Mouse (Mus musculus) intestine, embryonic 15.5 days (tissue): Measurements from ENCODE around the gene Olfr639. TPM values are rescaled to one million over a fixed set of nuclear protein-coding genes. Genes with fewer than 3 reads are reported as not detected.

Experiments used
- ATAC-seq: fragments of 200-750 bp; cut with Nextera tagmentation; 2 replicates; pipeline ENCODE4 v1.8.0; 2017; ENCODE audit warnings: moderate TSS enrichment, moderate library complexity
- H3K27ac ChIP-seq: fragments of 300-500 bp; sonication (generic); 2 replicates; pipeline ENCODE4 v1.5.1; 2015; ENCODE audit warnings: mild to moderate bottlenecking, inconsistent platforms
- H3K27me3 ChIP-seq: fragments of 300-500 bp; sonication (generic); replicated peaks from 2 replicates; pipeline ENCODE4 v1.6.1; 2015; ENCODE audit warnings: inconsistent platforms
- H3K36me3 ChIP-seq: fragments of 300-500 bp; sonication (generic); 2 replicates; pipeline ENCODE4 v1.6.1; 2015; ENCODE audit warnings: inconsistent platforms
- H3K4me1 ChIP-seq: fragments of 300-500 bp; sonication (generic); replicated peaks from 2 replicates; pipeline ENCODE4 v1.6.1; 2015; ENCODE audit warnings: inconsistent platforms
- H3K4me2 ChIP-seq: fragments of 300-500 bp; sonication (generic); replicated peaks from 2 replicates; pipeline ENCODE4 v1.6.1; 2015; ENCODE audit warnings: mild to moderate bottlenecking, inconsistent platforms
- H3K4me3 ChIP-seq: fragments of 300-500 bp; sonication (generic); replicated peaks from 2 replicates; pipeline ENCODE4 v1.5.1; 2015; ENCODE audit warnings: inconsistent platforms
- H3K9ac ChIP-seq: fragments of 300-500 bp; sonication (generic); 2 replicates; pipeline ENCODE4 v1.6.1; 2015; ENCODE audit warnings: inconsistent platforms
- H3K9me3 ChIP-seq: fragments of 300-500 bp; sonication (generic); 2 replicates; pipeline ENCODE4 v1.6.1; 2016; ENCODE audit warnings: inconsistent platforms
- WGBS: fragments of 180-500 bp; shearing (Covaris S2); methylation state at CpG from one replicate; pipeline ENCODE4 v1.1.7; 2015; 5-methylcytosine and 5-hydroxymethylcytosine counted together
- polyA plus RNA-seq: library from polyadenylated mRNA; unstranded; fragments of >200 nt; fragmentation: Nextera tagmentation; extraction: Ambion mirVana; gene quantifications from 2 replicates; pipeline ENCODE4 v1.2.1, GENCODE M21; 2015

The Olfr639 gene
- not detected in 2 replicates for polyA plus RNA-seq

DNA sequence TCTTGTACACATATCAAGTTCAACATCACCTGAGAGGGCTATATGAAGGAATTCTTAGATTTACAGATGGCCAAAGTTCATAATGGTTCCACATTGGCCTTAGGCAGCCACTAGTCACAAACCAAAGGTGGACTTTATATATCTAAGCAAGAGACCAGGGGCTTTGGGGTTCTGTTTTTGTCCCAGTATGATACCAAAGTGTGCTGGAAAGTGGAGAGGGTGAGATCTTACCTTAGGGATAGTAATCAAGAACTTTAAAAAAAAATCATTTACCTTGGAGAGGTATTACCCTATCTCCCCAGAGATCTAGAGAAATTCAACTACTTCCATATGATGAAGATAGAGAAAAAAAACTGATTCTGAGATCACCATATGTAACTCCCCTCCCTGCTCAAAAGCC, at the start of gene Olfr639:
Olfr639 (minus strand) TSS at position 101 of the 400 bp plus-strand sequence.
- no peak within 1 kb of the TSS for H3K4me3 ChIP-seq
- H3K4me1 ChIP-seq, result no peaks in the 10 kb centered on the region
- no peaks in the 10 kb centered on the region for H3K9me3 ChIP-seq
- no peaks in the 10 kb centered on the region for H3K36me3 ChIP-seq
- H3K9ac ChIP-seq, result no peak within 1 kb of the TSS
- H3K4me2 ChIP-seq, result no peak within 1 kb of the TSS
- H3K27me3 ChIP-seq, result no peaks in the 10 kb centered on the region
- no peak for ATAC-seq
- H3K27ac ChIP-seq, result no peak within 1 kb of the TSS

DNA sequence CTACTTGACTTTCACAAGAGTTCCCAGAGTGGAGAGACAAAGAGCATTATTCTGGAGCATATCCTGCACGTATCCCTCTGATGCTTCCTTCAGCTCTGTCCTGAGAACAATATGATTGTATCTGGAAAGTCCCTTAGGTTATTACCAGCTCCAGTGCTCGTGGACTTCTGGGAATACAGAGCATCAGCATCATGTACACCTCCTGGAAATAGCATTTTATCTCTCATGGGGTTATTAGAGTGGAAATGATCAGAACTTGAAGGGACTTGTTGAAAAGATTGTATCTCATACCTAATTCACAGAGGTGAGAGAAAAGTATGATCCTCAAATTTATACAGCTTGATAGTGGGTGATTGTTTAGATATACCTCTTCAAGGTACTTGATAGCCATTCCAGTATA, 44.2 kb upstream of the Olfr639 start, which contains the start of gene 4930516K23Rik:
4930516K23Rik (minus strand) TSS at position 101 of the 400 bp plus-strand sequence.
- Histone ChIP-seq H3K4me3 (no peak within 1 kb of the TSS), H3K4me2 (no peak within 1 kb of the TSS), H3K9ac (no peak within 1 kb of the TSS), H3K4me1 (no peaks in the 10 kb centered on the region), H3K27ac (no peak within 1 kb of the TSS), H3K36me3 (no peaks in the 10 kb centered on the region), H3K9me3 (no peaks in the 10 kb centered on the region), H3K27me3 (no peaks in the 10 kb centered on the region)
- 44% methylated on average over 2 of the region's 2 CpGs for WGBS
- ATAC-seq, result no peak

DNA sequence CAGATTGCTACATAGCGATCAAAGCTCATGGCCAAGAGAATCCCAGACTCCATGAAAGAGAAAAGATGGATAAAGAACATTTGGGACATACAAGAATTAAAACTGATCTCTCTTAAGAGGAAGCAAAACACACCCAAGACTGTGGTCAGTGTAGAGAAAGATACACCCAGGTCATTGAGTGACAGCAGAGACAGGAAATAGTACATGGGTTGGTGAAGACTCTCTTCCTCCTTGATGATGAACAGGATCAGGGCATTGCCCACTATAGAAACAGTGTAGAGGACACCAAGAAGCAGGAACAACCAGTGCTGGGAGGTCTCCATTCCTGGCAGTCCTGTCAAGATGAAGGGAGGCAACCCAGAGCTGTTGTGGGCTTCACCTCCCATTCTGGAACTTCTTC, 42.1 kb upstream of the Olfr639 start:
- Histone ChIP-seq H3K4me1 (no peaks in the 10 kb centered on the region), H3K9ac (no peak overlapping the region), H3K36me3 (no peaks in the 10 kb centered on the region), H3K4me3 (no peak overlapping the region), H3K27ac (no peak overlapping the region), H3K27me3 (no peaks in the 10 kb centered on the region), H3K4me2 (no peak overlapping the region), H3K9me3 (no peaks in the 10 kb centered on the region)
- no peak for ATAC-seq
- WGBS, result 96% methylated on average over 1 of the region's 1 CpGs

DNA sequence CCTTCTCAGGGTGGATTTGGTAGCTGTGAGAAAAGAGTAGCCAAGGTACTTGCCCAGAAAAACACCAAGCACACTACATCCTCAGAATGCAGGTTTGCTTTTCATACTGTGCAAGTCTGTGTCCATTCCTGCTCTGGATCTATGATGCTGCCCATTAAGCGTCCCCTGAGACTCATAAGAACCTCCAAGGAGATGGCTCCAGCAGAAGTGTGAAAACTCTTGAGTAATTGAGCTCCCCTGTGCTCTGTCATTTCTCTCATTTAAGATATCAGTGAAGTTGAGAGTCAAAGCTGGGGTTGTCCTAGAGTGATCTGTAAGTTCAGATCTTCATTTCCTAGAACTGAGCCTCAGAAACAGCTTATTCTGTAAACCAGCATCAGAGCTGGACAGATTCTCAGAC, 35.5 kb upstream of the Olfr639 start, which contains the start of gene Olfr642:
Olfr642 (minus strand) TSS at position 101 of the 400 bp plus-strand sequence.
- no peak within 1 kb of the TSS for H3K9ac ChIP-seq
- no peaks in the 10 kb centered on the region for H3K27me3 ChIP-seq
- H3K36me3 ChIP-seq, result no peaks in the 10 kb centered on the region
- no peak within 1 kb of the TSS for H3K4me3 ChIP-seq
- no peaks in the 10 kb centered on the region for H3K9me3 ChIP-seq
- no peak within 1 kb of the TSS for H3K4me2 ChIP-seq
- H3K4me1 ChIP-seq, result no peaks in the 10 kb centered on the region
- ATAC-seq, result no peak
- no peak within 1 kb of the TSS for H3K27ac ChIP-seq
- 71% methylated on average over 1 of the region's 1 CpGs for WGBS

DNA sequence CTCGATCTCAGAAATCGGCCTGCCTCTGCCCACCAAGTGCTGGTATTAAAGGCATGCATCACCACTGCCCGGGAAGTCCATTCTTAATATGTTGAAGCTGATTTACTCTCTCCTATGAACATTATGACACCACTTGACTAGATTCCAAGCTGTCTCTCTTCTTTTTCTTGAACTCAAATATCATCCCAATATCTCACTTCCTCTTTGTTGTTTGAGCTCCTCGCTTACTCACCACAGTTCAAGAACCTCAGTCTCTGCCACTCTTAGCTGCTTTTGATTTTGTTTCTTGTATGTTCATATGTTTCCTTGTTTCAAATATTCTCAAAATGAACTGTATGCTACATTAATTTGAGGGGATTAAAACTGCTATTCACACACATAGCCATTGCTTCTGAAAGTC, 33.6 kb upstream of the Olfr639 start:
- ATAC-seq, result no peak
- H3K27ac ChIP-seq, result no peak overlapping the region
- no peaks in the 10 kb centered on the region for H3K27me3 ChIP-seq
- no peak overlapping the region for H3K9ac ChIP-seq
- H3K4me1 ChIP-seq, result no peaks in the 10 kb centered on the region
- H3K36me3 ChIP-seq, result no peaks in the 10 kb centered on the region
- H3K9me3 ChIP-seq, result no peaks in the 10 kb centered on the region
- no peak overlapping the region for H3K4me2 ChIP-seq
- 90% methylated on average over 4 of the region's 4 CpGs for WGBS
- H3K4me3 ChIP-seq, result no peak overlapping the region

DNA sequence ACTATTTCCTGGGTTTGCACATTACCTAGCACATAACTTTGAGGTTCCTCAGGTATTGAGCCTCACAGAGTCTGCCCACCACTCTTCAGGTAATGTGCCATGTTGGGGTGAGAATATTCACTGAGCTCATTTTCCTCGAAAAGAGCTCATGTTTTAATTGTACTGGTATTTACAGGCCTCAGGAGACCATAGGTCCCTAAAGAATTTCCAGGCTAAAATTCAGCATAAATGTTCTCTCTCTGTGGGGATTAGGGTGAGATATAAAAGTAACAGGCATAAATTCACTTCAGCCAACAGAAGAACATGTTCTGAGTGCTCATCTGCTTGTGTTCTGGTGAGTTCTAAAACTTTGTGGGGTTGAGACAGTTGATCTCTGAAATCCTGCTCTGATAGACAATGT, 18.0 kb upstream of the Olfr639 start, which contains the start of gene Olfr641:
Olfr641 (plus strand) TSS at position 301 of the 400 bp plus-strand sequence.
- no peak for ATAC-seq
- no peaks in the 10 kb centered on the region for H3K9me3 ChIP-seq
- no peak within 1 kb of the TSS for H3K9ac ChIP-seq
- no peaks in the 10 kb centered on the region for H3K36me3 ChIP-seq
- H3K4me1 ChIP-seq, result no peaks in the 10 kb centered on the region
- H3K27me3 ChIP-seq, result no peaks in the 10 kb centered on the region
- H3K4me2 ChIP-seq, result no peak within 1 kb of the TSS
- WGBS, result 74% methylated on average over 1 of the region's 1 CpGs
- no peak within 1 kb of the TSS for H3K27ac ChIP-seq
- H3K4me3 ChIP-seq, result no peak within 1 kb of the TSS

DNA sequence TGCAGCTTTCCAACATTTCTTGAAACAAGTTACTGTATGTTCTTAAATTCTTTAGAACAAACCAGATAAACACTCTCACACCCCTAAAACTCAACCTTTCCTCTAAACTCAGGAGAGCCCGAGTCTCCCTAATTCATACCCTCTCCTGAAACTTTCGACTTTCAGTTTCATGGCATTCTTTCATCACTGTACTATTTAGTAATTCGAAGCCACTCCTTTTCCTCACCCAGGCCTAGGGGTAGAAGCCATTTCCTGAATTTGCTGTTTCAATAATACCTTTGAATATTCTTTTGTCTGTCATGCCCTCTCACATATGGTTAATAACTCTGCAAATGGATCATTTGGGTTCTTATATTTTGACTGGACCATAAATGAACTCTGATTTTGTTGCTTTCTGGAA, 9.9 kb upstream of the Olfr639 start:
- Histone ChIP-seq H3K4me1 (no peaks in the 10 kb centered on the region), H3K4me2 (no peak overlapping the region), H3K4me3 (no peak overlapping the region), H3K27me3 (no peaks in the 10 kb centered on the region), H3K9me3 (no peaks in the 10 kb centered on the region), H3K9ac (no peak overlapping the region), H3K36me3 (no peaks in the 10 kb centered on the region), H3K27ac (no peak overlapping the region)
- no peak for ATAC-seq
- WGBS, result 71% methylated on average over 3 of the region's 3 CpGs

DNA sequence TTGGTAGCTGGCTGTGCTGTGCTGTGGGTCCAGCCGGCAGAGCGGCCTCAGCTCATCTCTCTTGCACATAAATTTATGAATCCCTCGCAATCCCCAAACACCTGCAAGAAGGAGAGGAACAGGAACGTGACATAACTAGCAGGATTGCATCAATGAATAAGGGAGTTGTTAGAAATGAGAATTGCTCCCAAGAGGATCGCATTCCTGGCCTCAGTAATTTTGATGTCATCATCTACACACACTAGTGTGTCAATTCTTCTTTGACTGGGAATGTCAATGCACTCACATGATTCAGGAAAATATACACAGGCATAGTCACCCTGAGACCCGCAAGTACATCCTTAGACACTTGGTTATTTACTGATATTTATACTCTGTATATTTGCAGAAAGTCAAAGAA, 8.4 kb upstream of the Olfr639 start, which contains the start of gene Olfr640:
Olfr640 (minus strand) TSS at position 101 of the 400 bp plus-strand sequence.
- Histone ChIP-seq H3K27ac (no peak within 1 kb of the TSS), H3K9ac (no peak within 1 kb of the TSS), H3K4me2 (no peak within 1 kb of the TSS), H3K4me1 (no peaks in the 10 kb centered on the region), H3K27me3 (no peaks in the 10 kb centered on the region), H3K36me3 (no peaks in the 10 kb centered on the region), H3K9me3 (no peaks in the 10 kb centered on the region), H3K4me3 (no peak within 1 kb of the TSS)
- WGBS, result 81% methylated on average over 6 of the region's 6 CpGs
- ATAC-seq, result no peak

DNA sequence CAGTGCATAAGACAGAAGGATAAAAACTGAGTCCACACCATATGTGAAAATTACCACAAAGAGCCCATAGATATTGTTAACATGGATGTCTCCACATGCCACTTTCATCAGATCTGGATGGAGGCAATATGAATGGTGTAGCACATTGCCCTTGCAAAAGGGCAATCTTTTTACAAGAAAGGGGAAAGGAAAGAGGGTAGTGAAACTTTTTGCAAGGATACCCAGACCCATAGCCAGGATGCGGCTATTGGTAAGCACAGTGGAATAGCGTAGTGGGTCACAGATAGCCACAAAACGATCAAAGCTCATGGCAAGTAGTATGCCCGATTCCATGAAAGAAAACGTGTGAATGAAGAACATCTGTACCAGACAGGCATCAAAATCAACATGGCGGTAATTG, 4.5 kb upstream of the Olfr639 start:
- no peak overlapping the region for H3K4me2 ChIP-seq
- no peaks in the 10 kb centered on the region for H3K36me3 ChIP-seq
- no peak overlapping the region for H3K9ac ChIP-seq
- H3K4me1 ChIP-seq, result no peaks in the 10 kb centered on the region
- no peak overlapping the region for H3K4me3 ChIP-seq
- H3K27me3 ChIP-seq, result no peaks in the 10 kb centered on the region
- no peaks in the 10 kb centered on the region for H3K9me3 ChIP-seq
- WGBS, result 90% methylated on average over 6 of the region's 6 CpGs
- ATAC-seq, result no peak
- H3K27ac ChIP-seq, result no peak overlapping the region

DNA sequence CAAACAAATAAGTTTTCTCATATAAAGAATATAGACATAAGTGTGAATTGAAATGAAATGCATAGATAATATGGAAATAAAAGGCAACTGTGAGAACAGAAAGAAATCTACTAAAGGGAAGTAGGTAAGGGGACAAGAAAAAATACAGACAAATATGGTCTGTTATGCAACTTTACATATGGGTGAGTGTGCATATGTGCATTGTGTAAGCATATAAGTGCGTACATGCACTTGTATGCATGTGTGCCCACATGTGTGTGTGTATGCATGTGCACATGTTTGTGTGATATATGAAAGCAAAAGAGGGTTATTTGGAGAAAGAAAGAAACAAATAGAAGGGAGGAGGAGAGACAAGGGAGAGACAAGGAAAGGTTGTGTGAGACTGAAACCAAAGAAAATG, 1.9 kb upstream of the Olfr639 start:
- Histone ChIP-seq H3K27me3 (no peaks in the 10 kb centered on the region), H3K4me3 (no peak overlapping the region), H3K4me1 (no peaks in the 10 kb centered on the region), H3K27ac (no peak overlapping the region), H3K36me3 (no peaks in the 10 kb centered on the region), H3K9me3 (no peaks in the 10 kb centered on the region), H3K4me2 (no peak overlapping the region), H3K9ac (no peak overlapping the region)
- 89% methylated on average over 1 of the region's 1 CpGs for WGBS
- no peak for ATAC-seq

DNA sequence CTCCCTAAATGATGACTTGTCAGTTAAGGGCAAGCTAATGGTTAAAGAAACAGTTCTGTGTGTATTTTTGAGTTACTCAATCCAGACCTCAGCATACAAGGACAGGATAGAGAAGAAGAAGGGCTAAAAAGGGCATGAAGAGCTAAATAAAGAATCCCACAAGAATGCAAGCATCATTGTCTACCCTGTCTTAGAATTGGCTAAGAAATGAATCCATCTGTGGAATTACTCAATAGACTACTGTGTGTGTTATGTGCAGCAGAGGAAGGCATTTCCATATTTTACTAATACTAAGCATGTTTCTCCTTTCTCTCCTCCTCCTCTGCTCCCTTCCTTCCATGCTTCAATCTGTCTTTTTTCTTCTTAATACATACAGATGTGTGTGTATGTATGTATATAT, 18.0 kb downstream of the Olfr639 start:
- H3K9me3 ChIP-seq, result no peaks in the 10 kb centered on the region
- no peaks in the 10 kb centered on the region for H3K4me1 ChIP-seq
- no peak overlapping the region for H3K27ac ChIP-seq
- H3K4me3 ChIP-seq, result no peak overlapping the region
- H3K27me3 ChIP-seq, result no peaks in the 10 kb centered on the region
- no peak overlapping the region for H3K4me2 ChIP-seq
- no peaks in the 10 kb centered on the region for H3K36me3 ChIP-seq
- H3K9ac ChIP-seq, result no peak overlapping the region
- ATAC-seq, result no peak

DNA sequence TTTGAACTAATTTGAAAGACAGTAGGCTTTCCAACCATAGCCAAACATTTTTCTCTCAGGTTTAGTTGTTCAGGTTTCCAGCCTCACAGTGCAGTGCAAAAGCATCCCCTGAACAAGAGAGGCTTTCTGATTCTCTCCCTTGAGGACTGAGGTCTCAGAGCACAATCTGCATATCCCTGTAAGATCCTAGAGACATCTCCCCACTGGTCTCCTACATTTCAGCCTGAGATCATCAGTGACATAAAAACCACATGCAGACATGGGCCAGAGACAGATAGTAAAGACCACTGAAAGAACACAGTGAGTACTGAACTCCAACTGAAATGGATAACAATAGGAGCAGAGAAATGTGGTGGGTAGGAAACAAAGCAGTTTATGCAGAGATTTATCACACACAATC, 18.7 kb downstream of the Olfr639 start, which contains the start of gene Olfr638:
Olfr638 (plus strand) TSS at position 301 of the 400 bp plus-strand sequence.
- Histone ChIP-seq H3K4me1 (no peaks in the 10 kb centered on the region), H3K4me2 (no peak within 1 kb of the TSS), H3K9me3 (no peaks in the 10 kb centered on the region), H3K27ac (no peak within 1 kb of the TSS), H3K4me3 (no peak within 1 kb of the TSS), H3K36me3 (no peaks in the 10 kb centered on the region), H3K9ac (no peak within 1 kb of the TSS), H3K27me3 (no peaks in the 10 kb centered on the region)
- ATAC-seq, result no peak

DNA sequence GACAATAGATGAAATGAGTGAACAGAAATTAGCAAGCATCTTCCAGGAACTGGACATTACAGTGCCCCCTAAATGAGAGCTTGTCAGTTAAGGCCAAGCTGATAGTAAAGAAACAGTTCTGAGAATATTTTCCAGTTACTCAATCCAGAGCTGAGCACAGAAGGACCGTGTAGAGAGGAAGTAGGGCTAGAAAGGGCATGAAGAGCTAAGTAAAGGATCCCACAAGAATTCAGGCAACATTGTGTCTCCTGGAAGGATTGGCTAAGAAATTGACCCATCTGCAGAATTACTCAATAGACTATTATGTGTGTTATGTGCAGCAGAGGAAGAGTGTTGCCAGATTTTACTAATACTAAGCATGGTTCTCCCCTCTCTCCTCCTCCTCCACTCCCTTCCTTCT, 45.3 kb downstream of the Olfr639 start:
- Histone ChIP-seq H3K36me3 (no peaks in the 10 kb centered on the region), H3K9ac (no peak overlapping the region), H3K4me3 (no peak overlapping the region), H3K4me1 (no peaks in the 10 kb centered on the region), H3K27me3 (no peaks in the 10 kb centered on the region), H3K4me2 (no peak overlapping the region), H3K9me3 (no peaks in the 10 kb centered on the region), H3K27ac (no peak overlapping the region)
- 69% methylated on average over 1 of the region's 1 CpGs for WGBS
- no peak for ATAC-seq
